Mouse (Mus musculus) G1E (cell line): ENCODE data around the gene Tas2r114.

Experiments
- CTCF ChIP-seq: IDR thresholded peaks from 2 replicates; pipeline ENCODE4 v1.5.1; 2012; ENCODE audit warnings: low read depth, low read length, inconsistent platforms, mixed read lengths
- GATA1 ChIP-seq: IDR thresholded peaks from 2 replicates; pipeline ENCODE4 v1.6.1; 2012; ENCODE audit warnings: borderline replicate concordance, low read length, inconsistent platforms, mixed read lengths
- POLR2AphosphoS5 ChIP-seq: IDR thresholded peaks from 2 replicates; pipeline ENCODE4 v1.6.1; 2012; ENCODE audit warnings: low read depth, low read length, inconsistent platforms; ENCODE audit not compliant: insufficient replicate concordance
- TAL1 ChIP-seq: conservative IDR thresholded peaks from 2 replicates; pipeline ENCODE4 v1.6.1; 2012; ENCODE audit warnings: low read depth, low read length, inconsistent platforms, mixed read lengths

GRCm38 (mm10) chr6:131678786-131679185, 11.1 kb downstream of the Tas2r114 start, which contains the start of gene Tas2r106:
- no peak for TF ChIP-seq TAL1
- no peak for TF ChIP-seq CTCF
- no peak for TF ChIP-seq GATA1
- no peak for TF ChIP-seq POLR2AphosphoS5
